Mouse (Mus musculus): Measurements from ENCODE around the gene Lrrc59. TPM values are rescaled to one million over a fixed set of nuclear protein-coding genes. Genes with fewer than 3 reads are reported as not detected.
"Not testable (repeated sequence)": the region's sequence is repeated elsewhere in the genome, so short reads cannot be mapped to it uniquely, and the experiment has no call there.

Lrrc59 gene
- total RNA-seq, 2 experiments from 2014 or later, result 84.6 to 87.2 TPM

GRCm38 (mm10) chr11:94692502-94692901 lies 62.9 kb downstream of the Lrrc59 start:
- DNase-seq (ENCODE audit: low spot score in 2 of 2), result not testable (repeated sequence)

Other genes with a start within 250 kb of the Lrrc59 start
- 1 to 10 TPM; 1.8 to 2.2 TPM for gene Abcc3, start 236.8 kb upstream of the Lrrc59 start, total RNA-seq (2021)
- 100 to 1,000 TPM; 111 to 128 TPM for gene Cacna1g, start 155.6 kb upstream of the Lrrc59 start, total RNA-seq (2021)
- 1 to 10 TPM; 1.0 to 2.1 TPM for gene Spata20, start 143.6 kb upstream of the Lrrc59 start, total RNA-seq (2021)
- 1 to 10 TPM; 3.1 to 3.3 TPM for gene Epn3, start 129.8 kb upstream of the Lrrc59 start, total RNA-seq (2021)
- 1 to 10 TPM; 1.3 to 2.7 TPM for gene Mycbpap, start 108.0 kb upstream of the Lrrc59 start, total RNA-seq (2021)
- 10 to 100 TPM; 13.1 to 14.1 TPM for gene Rsad1, start 80.5 kb upstream of the Lrrc59 start, total RNA-seq (2021)
- gene Chad, start 64.7 kb upstream of the Lrrc59 start, total RNA-seq (2021), result 1 to 10 TPM in 1 of 2 experiments, under 1 TPM in 1; 0.78 to 1.4 TPM
- gene Acsf2, start 27.9 kb upstream of the Lrrc59 start, total RNA-seq (2021), result 10 to 100 TPM; 21.2 to 21.6 TPM
- gene Mrpl27, start 24.0 kb downstream of the Lrrc59 start, total RNA-seq (2021), result 10 to 100 TPM; 61.8 to 62.3 TPM
- 1 to 10 TPM in 1 of 2 experiments, under 1 TPM in 1; 0.40 to 1.1 TPM for gene Eme1, start 24.2 kb downstream of the Lrrc59 start, total RNA-seq (2021)
- 10 to 100 TPM; 24.7 to 30.4 TPM for gene Xylt2, start 47.7 kb downstream of the Lrrc59 start, total RNA-seq (2021)
- not detected for gene Gm11541, start 74.7 kb downstream of the Lrrc59 start, total RNA-seq (2021)
- gene Cdc34b, start 112.0 kb downstream of the Lrrc59 start, total RNA-seq (2021), result under 1 TPM; 0.65 to 0.71 TPM
- not detected for gene Tmem92, start 152.9 kb downstream of the Lrrc59 start, total RNA-seq (2021)